Mouse (Mus musculus): ENCODE measurements around the gene Btnl6.
"Not testable (repeated sequence)": the region's sequence is repeated elsewhere in the genome, so short reads cannot be mapped to it uniquely, and the experiment has no call there.

DNA sequence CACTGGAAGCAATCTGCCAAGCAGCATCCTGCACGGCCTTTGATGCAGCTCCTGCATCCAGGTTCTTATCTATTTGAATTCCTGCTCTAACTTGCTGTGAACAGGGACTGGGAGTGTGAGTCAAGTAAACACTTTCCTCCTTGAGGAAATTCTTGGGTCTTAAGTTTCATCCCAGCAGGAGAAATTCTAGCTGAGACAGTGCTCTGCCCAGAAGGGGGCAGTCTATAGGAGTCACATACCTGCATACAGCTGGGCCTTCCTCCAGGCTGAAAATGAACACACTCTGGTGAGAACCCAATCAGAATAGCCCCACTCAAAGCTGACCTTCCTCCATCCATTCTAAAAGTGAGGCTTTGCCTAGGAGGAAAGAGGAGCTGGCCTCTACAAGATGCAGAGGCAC is 5.4 kb downstream of the Btnl6 start:
- TF ChIP-seq CTCF (IDR thresholded peaks at IDR 0.05; ENCODE audit: low read depth, low read length); POLR2A (IDR thresholded peaks at IDR 0.05; ENCODE audit: extremely low read depth, insufficient read depth, low read length): not testable (repeated sequence)

All from liver, adult 2 months (tissue).